In genomic region chr13:117218092-117218491, GRCm38 (mm10) we compare ENCODE assay signal across 29 mouse cellular contexts. TPM values are rescaled to one million over a fixed set of nuclear protein-coding genes. Genes with fewer than 3 reads are reported as not detected.
DNase-seq lines count a peak whose midpoint lies in the region; ATAC-seq and TF ChIP-seq lines count a peak whose summit lies in the region.
"Had no signal": no experiment of that assay in that cellular context is flagged by ENCODE, and none has a peak within 500 bp of the region (broad histone marks: within the 10 kb centered on the region; RNA-seq: fewer than 3 reads in every experiment).

No protein-coding gene starts in this region.

- H3K27me3 ChIP-seq in heart, postnatal 0 days (ENCODE audit: control insufficient read depth, insufficient read depth, low read length): peaks cover 23% of the 10 kb centered on the region
- H3K27me3 ChIP-seq: forebrain, embryonic 12.5 days had no signal

- H3K4me2 ChIP-seq in heart, postnatal 0 days (ENCODE audit: low read depth, low read length): no peak overlapping the region
- H3K4me2 ChIP-seq: embryonic facial prominence, embryonic 12.5 days; forebrain, embryonic 12.5 days; heart, embryonic 11.5 days; hindbrain, embryonic 12.5 days; liver, embryonic 15.5 days; lung, embryonic 15.5 days; midbrain, embryonic 13.5 days had no signal

- no peaks in the 10 kb centered on the region for H3K36me3 ChIP-seq in heart, postnatal 0 days (replicated peaks; ENCODE audit: control insufficient read depth, insufficient read depth, low read length)
- H3K36me3 ChIP-seq: embryonic facial prominence, embryonic 12.5 days; forebrain, embryonic 12.5 days; hindbrain, embryonic 12.5 days; liver, embryonic 15.5 days; lung, embryonic 15.5 days; midbrain, embryonic 13.5 days had no signal

- TF ChIP-seq EP300 in heart, postnatal 0 days (IDR thresholded peaks at IDR 0.05; ENCODE audit: low read depth): no peak

- H3K27ac ChIP-seq in heart, postnatal 0 days (ENCODE audit: low read depth): peak overlapping the region; percentile 6; the same call in 1 of the 2 replicates
- H3K27ac ChIP-seq: embryonic facial prominence, embryonic 12.5 days; forebrain, embryonic 12.5 days; gastrocnemius, adult 2 months; hindbrain, embryonic 12.5 days; kidney, postnatal 0 days; left cerebral cortex, adult 2 months; liver, embryonic 15.5 days; lung, embryonic 15.5 days; midbrain, embryonic 13.5 days had no signal

- TF ChIP-seq CTCF in heart, postnatal 0 days (IDR thresholded peaks at IDR 0.05; ENCODE audit: low read depth): no peak

- intact Hi-C loops in left cerebral cortex, postnatal 36 days (cut with DNase I): no loop called here

- no peaks in the 10 kb centered on the region for H3K9me3 ChIP-seq in heart, postnatal 0 days (replicated peaks; ENCODE audit: control insufficient read depth, low read length)
- H3K9me3 ChIP-seq: embryonic facial prominence, embryonic 12.5 days; forebrain, embryonic 12.5 days; hindbrain, embryonic 12.5 days; liver, embryonic 15.5 days; lung, embryonic 15.5 days; megakaryocyte, embryonic 14.5 days; midbrain, embryonic 13.5 days had no signal

- no peaks in the 10 kb centered on the region for H3K4me1 ChIP-seq in heart, postnatal 0 days (ENCODE audit: control insufficient read depth, insufficient read depth)

- WGBS in heart, postnatal 0 days: 87% methylated on average over 2 of the region's 2 CpGs

- H3K9ac ChIP-seq in heart, postnatal 0 days (replicated peaks; ENCODE audit: low read depth, low read length): no peak overlapping the region
- H3K9ac ChIP-seq: embryonic facial prominence, embryonic 12.5 days; forebrain, embryonic 12.5 days; hindbrain, embryonic 12.5 days; liver, embryonic 15.5 days; lung, embryonic 15.5 days; midbrain, embryonic 13.5 days had no signal

- no peak for ATAC-seq in heart, postnatal 0 days (ENCODE audit: insufficient read depth, low read depth)
- ATAC-seq: midbrain, embryonic 13.5 days had no signal

- no peak for DNase-seq in heart, postnatal 0 days (ENCODE audit: low spot score)
- DNase-seq in heart, adult 18-20 months: no peak
- peak; percentile 76 for DNase-seq in T-cell, adult 2 months (ENCODE audit: low spot score)
- DNase-seq in thymus, postnatal 0 days (ENCODE audit: low spot score): peak; percentile 66
- DNase-seq in urinary bladder, postnatal 14 days (ENCODE audit: low spot score): no peak
- DNase-seq in left cerebral cortex, postnatal 36 days (ENCODE audit: low spot score in 2 of 2): no peak
- no peak for DNase-seq in layer of hippocampus, adult 9-11 months
- DNase-seq: cerebellum, adult 18-20 months; cerebellum, postnatal 14 days; gastrocnemius, adult 2 months; heart, postnatal 10 days; kidney, adult 11 months; left cerebral cortex, postnatal 4 days; liver; lung, postnatal 36 days had no signal

- H3K4me3 ChIP-seq in heart, postnatal 0 days (ENCODE audit: low read depth, low read length): no peak overlapping the region
- H3K4me3 ChIP-seq: embryonic facial prominence, embryonic 12.5 days; erythroblast, embryonic 14.5 days; forebrain, embryonic 12.5 days; gastrocnemius, adult 2 months; hindbrain, embryonic 12.5 days; left cerebral cortex, adult 2 months; liver, embryonic 15.5 days; lung, embryonic 15.5 days; megakaryocyte, embryonic 14.5 days; midbrain, embryonic 13.5 days had no signal

RNA-seq across cellular contexts. Expression of gene Gm17509, which starts 2.8 kb away (rescaled TPM):
- not detected in 2 replicates for total RNA-seq in heart, postnatal 0 days (2014; rRNA removed; ENCODE audit: low replicate concordance)
- polyA plus RNA-seq in heart, postnatal 0 days (2015; fragmentation: Nextera tagmentation; extraction: Ambion mirVana): not detected in 2 replicates
- total RNA-seq in heart, adult 18-20 months (2021): not detected
- polyA plus RNA-seq in thymus, postnatal 0 days (2015; fragmentation: Nextera tagmentation; extraction: Ambion mirVana): 0.74 and 0.90 TPM in 2 replicates
- 1 to 10 TPM; 1.0 to 1.4 TPM for total RNA-seq in left cerebral cortex, postnatal 36 days (2021)
- total RNA-seq: adrenal gland, adult 18-20 months; gastrocnemius, adult 2 months; heart, postnatal 10 days; monocyte, adult 5-6 weeks had no signal
- polyA plus RNA-seq: erythroblast, embryonic 14.5 days; large intestine, adult 2 months; lung, embryonic 15.5 days had no signal

RNA-seq across cellular contexts. Expression of gene Emb, which starts 9.8 kb away (rescaled TPM):
- 2.2 and 3.9 TPM in 2 replicates for total RNA-seq in heart, postnatal 0 days (2014; rRNA removed; ENCODE audit: low replicate concordance)
- polyA plus RNA-seq in heart, postnatal 0 days (2015; fragmentation: Nextera tagmentation; extraction: Ambion mirVana): 2.8 and 3.5 TPM in 2 replicates
- total RNA-seq in heart, adult 18-20 months (2021): 10 to 100 TPM; 12.0 to 14.3 TPM
- polyA plus RNA-seq in thymus, postnatal 0 days (2015; fragmentation: Nextera tagmentation; extraction: Ambion mirVana): 136 and 155 TPM in 2 replicates
- 10 to 100 TPM; 30.9 to 31.6 TPM for total RNA-seq in left cerebral cortex, postnatal 36 days (2021)

Comparison
In these comparisons a context has a peak if more than half of its experiments do, and no peak if none do; other contexts are left out.
1. DNase-seq: peak in T-cell, adult 2 months (single experiment) and thymus, postnatal 0 days (single experiment); none in heart, postnatal 0 days (single experiment), heart, adult 18-20 months (0 of 2), urinary bladder, postnatal 14 days (single experiment), left cerebral cortex, postnatal 36 days (0 of 2) and layer of hippocampus, adult 9-11 months (single experiment).